Mouse (Mus musculus): ENCODE results near the gene Spert. TPM values are rescaled to one million over a fixed set of nuclear protein-coding genes. Genes with fewer than 3 reads are reported as not detected.

The Spert gene
- polyA plus RNA-seq, 1 experiment from 2014 or later = not detected

GRCm38 (mm10) chr14:75566303-75566702 lies 26.6 kb downstream of the Spert start:
- Histone ChIP-seq H3K4me3 (no peak overlapping the region), H3K27me3 (no peaks in the 10 kb centered on the region), H3K9me3 (no peaks in the 10 kb centered on the region), H3K27ac (replicated peaks) (peak overlapping the region; percentile 79), H3K9ac (replicated peaks) (no peak overlapping the region), H3K4me1 (peaks cover 24% of the 10 kb centered on the region), H3K36me3 (no peaks in the 10 kb centered on the region), H3K4me2 (replicated peaks) (no peak overlapping the region)
- ATAC-seq (replicated peaks) = peak; percentile 74
- 9% methylated on average over 3 of the region's 3 CpGs for WGBS

GRCm38 (mm10) chr14:75565534-75566140 lies 27.3 kb downstream of the Spert start:
- H3K4me3 ChIP-seq = no peak overlapping the region
- peak overlapping the region; percentile 13 for H3K4me2 ChIP-seq (replicated peaks)

GRCm38 (mm10) chr14:75561577-75562331 lies 31.2 kb downstream of the Spert start:
- no peaks in the 10 kb centered on the region for H3K9me3 ChIP-seq
- no peak overlapping the region for H3K4me2 ChIP-seq (replicated peaks)
- H3K27ac ChIP-seq (replicated peaks) = no peak overlapping the region
- WGBS = 58% methylated on average over 9 of the region's 9 CpGs
- no peak overlapping the region for H3K9ac ChIP-seq (replicated peaks)
- H3K27me3 ChIP-seq = no peaks in the 10 kb centered on the region
- H3K4me1 ChIP-seq = peaks cover 21% of the 10 kb centered on the region
- H3K4me3 ChIP-seq = no peak overlapping the region
- no peak for ATAC-seq (replicated peaks)
- H3K36me3 ChIP-seq = no peaks in the 10 kb centered on the region

More at GRCm38 (mm10) chr14:75565534-75566140, 27.3 kb downstream of the Spert start:
- Histone ChIP-seq H3K9me3 (no peaks in the 10 kb centered on the region), H3K4me1 (peaks cover 24% of the 10 kb centered on the region), H3K9ac (replicated peaks) (no peak overlapping the region), H3K27ac (replicated peaks) (peak overlapping the region; percentile 79), H3K36me3 (no peaks in the 10 kb centered on the region), H3K27me3 (no peaks in the 10 kb centered on the region)
- peak; percentile 91 for ATAC-seq (replicated peaks)
- WGBS = 16% methylated on average over 14 of the region's 14 CpGs

- H3K4me3 ChIP-seq = no peak overlapping the region
- peak overlapping the region; percentile 68 for H3K27ac ChIP-seq (replicated peaks)
- H3K4me1 ChIP-seq = peaks cover 19% of the 10 kb centered on the region
- H3K27me3 ChIP-seq = no peaks in the 10 kb centered on the region
- 33% methylated on average over 8 of the region's 8 CpGs for WGBS
- no peak overlapping the region for H3K4me2 ChIP-seq (replicated peaks)
- no peak for ATAC-seq (replicated peaks)
- no peaks in the 10 kb centered on the region for H3K9me3 ChIP-seq
- H3K9ac ChIP-seq (replicated peaks) = no peak overlapping the region
- no peaks in the 10 kb centered on the region for H3K36me3 ChIP-seq
Observed at GRCm38 (mm10) chr14:75541731-75542130, 51.2 kb downstream of the Spert start.

DNA sequence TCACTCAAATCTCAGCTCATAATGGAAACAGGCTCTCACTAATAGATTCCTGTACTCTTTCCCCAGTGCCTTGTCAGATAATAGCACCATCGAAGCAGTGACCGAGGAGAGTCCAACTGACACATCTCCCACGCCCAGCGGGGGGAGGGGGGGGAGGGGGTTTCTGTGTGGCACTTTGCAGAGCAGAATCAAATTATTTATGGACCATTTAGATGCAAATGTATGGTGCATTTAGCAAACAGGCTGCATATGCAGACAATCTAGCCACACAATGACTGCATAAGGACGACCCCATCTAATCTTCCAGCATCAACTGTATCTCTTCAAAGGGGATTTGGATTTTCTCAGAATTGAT lies 51.9 kb downstream of the Spert start:
- peak overlapping the region; percentile 68 for H3K27ac ChIP-seq (replicated peaks)
- H3K9ac ChIP-seq (replicated peaks) = 0 out of 2 replicates have a peak overlapping the region, but pooled peaks have one; percentile 0
- H3K27me3 ChIP-seq = no peaks in the 10 kb centered on the region
- peak; percentile 69 for ATAC-seq (replicated peaks)
- peaks cover 24% of the 10 kb centered on the region for H3K4me1 ChIP-seq
- no peaks in the 10 kb centered on the region for H3K36me3 ChIP-seq
- H3K9me3 ChIP-seq = no peaks in the 10 kb centered on the region
- no peak overlapping the region for H3K4me3 ChIP-seq
- 2% methylated on average over 5 of the region's 5 CpGs for WGBS
- no peak overlapping the region for H3K4me2 ChIP-seq (replicated peaks)

- 63% methylated on average over 17 of the region's 17 CpGs for WGBS
- ATAC-seq (replicated peaks) = peak; percentile 24; the same call in 1 of the 2 replicates
- Histone ChIP-seq H3K4me3 (no peak overlapping the region), H3K36me3 (no peaks in the 10 kb centered on the region), H3K9ac (replicated peaks) (no peak overlapping the region), H3K27me3 (no peaks in the 10 kb centered on the region), H3K27ac (replicated peaks) (peak overlapping the region; percentile 68), H3K9me3 (no peaks in the 10 kb centered on the region), H3K4me1 (peaks cover 24% of the 10 kb centered on the region), H3K4me2 (replicated peaks) (no peak overlapping the region)
Observed at GRCm38 (mm10) chr14:75540216-75540995, 52.5 kb downstream of the Spert start.

- H3K4me2 ChIP-seq (replicated peaks) = no peak overlapping the region
- WGBS = 63% methylated on average over 2 of the region's 2 CpGs
Observed at GRCm38 (mm10) chr14:75539205-75539604, 53.7 kb downstream of the Spert start.

More at GRCm38 (mm10) chr14:75539205-75539604, 53.7 kb downstream of the Spert start:
- peaks cover 24% of the 10 kb centered on the region for H3K4me1 ChIP-seq
- ATAC-seq (replicated peaks) = no peak
- no peak overlapping the region for H3K27ac ChIP-seq (replicated peaks)
- no peak overlapping the region for H3K9ac ChIP-seq (replicated peaks)
- no peaks in the 10 kb centered on the region for H3K27me3 ChIP-seq
- no peaks in the 10 kb centered on the region for H3K36me3 ChIP-seq
- no peak overlapping the region for H3K4me3 ChIP-seq
- H3K9me3 ChIP-seq = no peaks in the 10 kb centered on the region

Other genes starting within 250 kb of the Spert start
- 3.8 and 5.2 TPM in 2 replicates for gene Siah3, start 137.1 kb downstream of the Spert start, polyA plus RNA-seq (2015; fragmentation: Nextera tagmentation; extraction: Ambion mirVana)
- gene Erich6b, start 49.1 kb upstream of the Spert start, polyA plus RNA-seq (2015; fragmentation: Nextera tagmentation; extraction: Ambion mirVana) = not detected in 2 replicates
- gene Cog3, start 161.4 kb upstream of the Spert start, polyA plus RNA-seq (2015; fragmentation: Nextera tagmentation; extraction: Ambion mirVana) = 23.4 and 24.1 TPM in 2 replicates
- 9.7 and 9.9 TPM in 2 replicates for gene Slc25a30, start 193.9 kb upstream of the Spert start, polyA plus RNA-seq (2015; fragmentation: Nextera tagmentation; extraction: Ambion mirVana)